Mouse (Mus musculus): ENCODE measurements around the gene Klhl2.

The Klhl2 gene

DNA sequence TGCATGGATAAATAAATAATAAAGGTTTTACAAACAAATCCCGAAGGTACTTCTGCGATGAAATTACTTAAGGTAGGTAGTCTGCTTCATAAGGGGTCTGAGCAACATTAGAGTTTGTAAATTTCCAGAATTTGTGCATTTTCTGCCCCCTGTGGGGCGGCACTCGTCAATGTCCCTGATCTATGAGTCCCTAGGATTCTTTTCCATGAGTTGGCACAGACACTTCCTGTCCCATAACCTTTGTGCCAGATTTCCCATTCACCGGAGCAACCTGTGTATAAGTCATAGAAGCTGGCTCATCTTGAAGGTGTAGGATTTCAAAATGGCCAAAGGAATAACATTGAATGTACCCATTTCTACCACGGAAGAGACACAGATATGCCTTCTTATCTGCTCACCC, 159.5 kb downstream of the Klhl2 start:
- DNase-seq, result no peak
